Mouse (Mus musculus) embryonic facial prominence, embryonic 11.5 days (tissue): ENCODE measurements around the gene Emb. TPM values are rescaled to one million over a fixed set of nuclear protein-coding genes. Genes with fewer than 3 reads are reported as not detected.

Experiments
- ATAC-seq: fragments of 200-750 bp; cut with Nextera tagmentation; replicated peaks from 2 replicates; pipeline ENCODE4 v1.8.0; 2017; ENCODE audit warnings: low read depth; ENCODE audit not compliant: insufficient number of reproducible peaks, low FRiP score, low TSS enrichment
- DNase-seq: peaks from one replicate; pipeline ENCODE4 v3.0.0-alpha.2; 2015; ENCODE audit warnings: low spot score
- H3K27ac ChIP-seq: fragments of 300-500 bp; sonication (generic); replicated peaks from 2 replicates; pipeline ENCODE4 v1.5.1; 2014; ENCODE audit warnings: mild to moderate bottlenecking, low read depth, low read length, control low read depth
- H3K27me3 ChIP-seq: fragments of 300-500 bp; sonication (generic); 2 replicates; pipeline ENCODE4 v1.6.1; 2014; ENCODE audit warnings: mild to moderate bottlenecking, low read length, moderate library complexity, mixed read lengths; ENCODE audit not compliant: control insufficient read depth, insufficient read depth
- H3K36me3 ChIP-seq: fragments of 300-500 bp; sonication (generic); replicated peaks from 2 replicates; pipeline ENCODE4 v1.6.1; 2014; ENCODE audit warnings: low read depth, mild to moderate bottlenecking, low read length, moderate library complexity, mixed read lengths; ENCODE audit not compliant: control insufficient read depth, insufficient read depth
- H3K4me1 ChIP-seq: fragments of 300-500 bp; sonication (generic); 2 replicates; pipeline ENCODE4 v1.6.1; 2014; ENCODE audit warnings: low read length, mixed read lengths; ENCODE audit not compliant: control insufficient read depth, insufficient read depth
- H3K4me2 ChIP-seq: fragments of 300-500 bp; sonication (generic); 2 replicates; pipeline ENCODE4 v1.6.1; 2014; ENCODE audit warnings: low read depth, mild to moderate bottlenecking, control low read depth, low read length, moderate library complexity
- H3K4me3 ChIP-seq: fragments of 300-500 bp; sonication (generic); 2 replicates; pipeline ENCODE4 v1.5.1; 2014; ENCODE audit warnings: low read depth, low read length, control low read depth
- H3K9ac ChIP-seq: fragments of 300-500 bp; sonication (generic); replicated peaks from 2 replicates; pipeline ENCODE4 v1.6.1; 2014; ENCODE audit warnings: mild to moderate bottlenecking, control low read depth, low read length
- H3K9me3 ChIP-seq: fragments of 300-500 bp; sonication (generic); replicated peaks from 2 replicates; pipeline ENCODE4 v1.6.1; 2016; ENCODE audit warnings: mild to moderate bottlenecking, low read length, inconsistent platforms, mixed read lengths; ENCODE audit not compliant: control insufficient read depth
- WGBS: fragments of 180-500 bp; shearing (Covaris S2); extraction: QIAGEN DNeasy Blood & Tissue Kit; methylation state at CpG from one replicate; pipeline ENCODE4 v1.1.7; 2014; 5-methylcytosine and 5-hydroxymethylcytosine counted together
- polyA plus RNA-seq: library from polyadenylated mRNA; unstranded; fragments of >200 nt; fragmentation: Nextera tagmentation; extraction: Ambion mirVana; gene quantifications from 2 replicates; pipeline ENCODE4 v1.2.1, GENCODE M21; 2014

Emb gene
- polyA plus RNA-seq, 1 experiment from 2014 or later: 46.2 TPM

- WGBS: 45% methylated on average over 5 of the region's 5 CpGs
- ATAC-seq: no peak
These were observed 14.8 kb downstream of the Emb start for GRCm38 (mm10) chr13:117223125-117223524.

GRCm38 (mm10) chr13:117224901-117225300 is 16.6 kb downstream of the Emb start:
- ATAC-seq: no peak
- no peaks in the 10 kb centered on the region for H3K9me3 ChIP-seq
- 67% methylated on average over 2 of the region's 2 CpGs for WGBS

More at GRCm38 (mm10) chr13:117223125-117223524, 14.8 kb downstream of the Emb start:
- no peak for DNase-seq
- H3K27ac ChIP-seq: no peak overlapping the region
- H3K4me3 ChIP-seq: no peak overlapping the region
- H3K9me3 ChIP-seq: no peaks in the 10 kb centered on the region
- no peaks in the 10 kb centered on the region for H3K27me3 ChIP-seq
- no peaks in the 10 kb centered on the region; the same call in 1 of the 2 replicates for H3K4me1 ChIP-seq
- H3K36me3 ChIP-seq: no peaks in the 10 kb centered on the region
- no peak overlapping the region for H3K4me2 ChIP-seq
- no peak overlapping the region for H3K9ac ChIP-seq

DNA sequence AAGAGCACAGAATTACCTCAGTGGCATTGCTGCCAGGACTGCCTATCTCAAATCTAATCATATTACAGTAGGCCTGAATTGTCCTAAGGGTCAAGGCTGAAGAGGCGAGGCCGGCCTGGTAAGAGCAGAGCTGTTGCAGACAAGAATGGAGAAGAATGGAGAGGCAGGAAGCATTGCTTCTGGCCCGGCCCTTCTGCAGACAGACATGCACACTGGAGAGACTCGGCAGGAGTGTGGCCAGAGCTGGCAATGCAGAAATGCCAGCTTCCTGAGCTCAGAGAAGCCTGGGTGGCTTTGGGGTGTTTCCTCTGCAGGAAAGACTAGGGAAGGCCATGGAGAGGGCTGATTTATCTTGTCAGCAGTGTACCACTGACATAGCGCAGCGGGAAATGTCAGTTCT is 17.2 kb downstream of the Emb start:
- ATAC-seq (no peak), DNase-seq (no peak)
- no peak overlapping the region for H3K9ac ChIP-seq
- H3K4me3 ChIP-seq: no peak overlapping the region
- H3K27ac ChIP-seq: no peak overlapping the region
- no peaks in the 10 kb centered on the region for H3K27me3 ChIP-seq
- no peaks in the 10 kb centered on the region for H3K9me3 ChIP-seq
- 79% methylated on average over 6 of the region's 6 CpGs for WGBS
- no peak overlapping the region for H3K4me2 ChIP-seq
- no peaks in the 10 kb centered on the region for H3K4me1 ChIP-seq
- H3K36me3 ChIP-seq: no peaks in the 10 kb centered on the region

More at GRCm38 (mm10) chr13:117224901-117225300, 16.6 kb downstream of the Emb start:
- Histone ChIP-seq H3K4me2 (no peak overlapping the region), H3K9ac (no peak overlapping the region), H3K4me3 (no peak overlapping the region), H3K36me3 (no peaks in the 10 kb centered on the region), H3K27ac (no peak overlapping the region), H3K4me1 (no peaks in the 10 kb centered on the region; the same call in 1 of the 2 replicates), H3K27me3 (no peaks in the 10 kb centered on the region)
- DNase-seq: no peak

GRCm38 (mm10) chr13:117230371-117231110 is 22.2 kb downstream of the Emb start:
- ATAC-seq: no peak
- DNase-seq: no peak
- no peaks in the 10 kb centered on the region for H3K36me3 ChIP-seq
- H3K4me3 ChIP-seq: no peak overlapping the region
- no peak overlapping the region for H3K4me2 ChIP-seq
- H3K9ac ChIP-seq: no peak overlapping the region
- 77% methylated on average over 6 of the region's 6 CpGs for WGBS
- no peaks in the 10 kb centered on the region for H3K27me3 ChIP-seq
- H3K9me3 ChIP-seq: no peaks in the 10 kb centered on the region
- H3K4me1 ChIP-seq: no peaks in the 10 kb centered on the region
- H3K27ac ChIP-seq: no peak overlapping the region

GRCm38 (mm10) chr13:117233808-117234207 is 25.5 kb downstream of the Emb start:
- DNase-seq (no peak), ATAC-seq (no peak)
- H3K4me2 ChIP-seq: no peak overlapping the region
- no peaks in the 10 kb centered on the region for H3K27me3 ChIP-seq
- peaks cover 4% of the 10 kb centered on the region for H3K4me1 ChIP-seq
- no peak overlapping the region for H3K4me3 ChIP-seq
- no peaks in the 10 kb centered on the region for H3K36me3 ChIP-seq
- 95% methylated on average over 8 of the region's 8 CpGs for WGBS
- H3K9me3 ChIP-seq: no peaks in the 10 kb centered on the region
- H3K27ac ChIP-seq: no peak overlapping the region
- H3K9ac ChIP-seq: no peak overlapping the region

- Histone ChIP-seq H3K4me3 (no peak overlapping the region), H3K27ac (no peak overlapping the region), H3K4me2 (no peak overlapping the region), H3K4me1 (peaks cover 4% of the 10 kb centered on the region), H3K36me3 (no peaks in the 10 kb centered on the region), H3K27me3 (no peaks in the 10 kb centered on the region), H3K9me3 (no peaks in the 10 kb centered on the region), H3K9ac (no peak overlapping the region)
- WGBS: 74% methylated on average over 7 of the region's 7 CpGs
- ATAC-seq: no peak
- DNase-seq: no peak
These were observed 26.1 kb downstream of the Emb start for GRCm38 (mm10) chr13:117234486-117234885.

DNA sequence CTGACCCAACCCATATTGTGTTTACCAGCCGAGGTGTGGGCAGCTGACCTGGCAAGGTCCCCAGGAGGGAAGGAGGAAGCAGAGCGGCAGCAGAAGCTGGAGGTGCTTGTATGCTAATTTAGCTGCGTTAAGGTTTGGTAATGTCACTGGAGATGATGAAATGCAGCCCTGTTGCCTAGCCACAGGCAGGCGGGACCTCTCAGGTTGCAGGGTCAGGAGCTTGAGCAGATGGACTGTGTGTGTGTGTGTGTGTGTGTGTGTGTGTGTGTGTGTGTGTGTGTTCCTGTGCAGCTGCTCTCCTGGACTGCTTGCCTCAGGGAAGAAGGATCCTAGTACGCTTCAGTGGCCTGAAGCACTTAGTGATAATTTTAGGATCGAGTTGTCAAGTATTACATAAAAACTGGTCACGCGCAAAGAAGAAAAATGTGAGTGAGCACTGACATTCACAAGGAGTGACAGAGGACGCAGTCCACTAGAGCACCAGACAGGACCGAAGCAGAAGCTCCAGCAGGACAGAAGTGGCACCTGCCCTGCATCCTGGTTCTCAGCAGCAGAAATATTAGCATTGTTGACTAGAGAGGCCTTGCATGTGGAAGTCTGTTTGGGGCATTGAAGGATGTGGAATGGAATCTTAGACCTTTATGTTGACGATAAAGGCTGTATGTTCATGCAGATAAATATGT is 27.3 kb downstream of the Emb start:
- H3K27me3 ChIP-seq: no peaks in the 10 kb centered on the region
- DNase-seq (peak; percentile 74), ATAC-seq (peak; percentile 90)
- H3K4me3 ChIP-seq: no peak overlapping the region
- no peak overlapping the region for H3K9ac ChIP-seq
- WGBS: 31% methylated on average over 11 of the region's 11 CpGs
- H3K4me1 ChIP-seq: peaks cover 4% of the 10 kb centered on the region
- H3K36me3 ChIP-seq: no peaks in the 10 kb centered on the region
- no peak overlapping the region for H3K4me2 ChIP-seq
- H3K9me3 ChIP-seq: no peaks in the 10 kb centered on the region
- H3K27ac ChIP-seq: no peak overlapping the region; the same call in 1 of the 2 replicates

DNA sequence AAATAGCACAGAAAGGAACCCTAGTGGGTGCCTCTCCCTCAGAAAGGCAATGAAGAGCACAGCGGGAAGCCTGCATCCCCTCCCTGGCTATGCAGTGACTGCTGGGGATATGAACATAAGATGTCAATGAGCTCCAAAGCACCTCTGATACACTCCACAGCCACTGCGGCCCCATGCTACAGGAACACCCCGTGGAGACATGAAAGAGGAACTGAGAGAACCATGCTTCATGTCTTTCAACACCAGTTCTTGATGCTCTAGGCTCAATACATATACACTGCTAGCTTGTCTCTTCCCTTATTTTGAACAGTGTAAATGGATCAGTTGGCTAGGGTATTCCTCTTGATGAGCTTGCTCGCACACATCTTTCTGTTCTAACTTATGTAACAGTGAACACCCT is 28.8 kb downstream of the Emb start:
- ATAC-seq: no peak
- H3K9me3 ChIP-seq: no peaks in the 10 kb centered on the region
- H3K27ac ChIP-seq: no peak overlapping the region
- no peak overlapping the region for H3K4me2 ChIP-seq
- no peaks in the 10 kb centered on the region for H3K36me3 ChIP-seq
- peaks cover 4% of the 10 kb centered on the region for H3K4me1 ChIP-seq
- WGBS: 93% methylated on average over 4 of the region's 4 CpGs
- H3K4me3 ChIP-seq: no peak overlapping the region
- no peaks in the 10 kb centered on the region for H3K27me3 ChIP-seq
- DNase-seq: no peak
- H3K9ac ChIP-seq: no peak overlapping the region
